Mouse (Mus musculus): ENCODE measurements around the gene Tbl1xr1. TPM values are rescaled to one million over a fixed set of nuclear protein-coding genes. Genes with fewer than 3 reads are reported as not detected.

The Tbl1xr1 gene
- polyA plus RNA-seq, 1 experiment from 2014 or later: 19.7 TPM

- H3K27ac ChIP-seq: no peak overlapping the region
- H3K9me3 ChIP-seq: no peaks in the 10 kb centered on the region
- peaks cover 88% of the 10 kb centered on the region for H3K36me3 ChIP-seq
- H3K4me3 ChIP-seq: no peak overlapping the region
- no peak for DNase-seq (ENCODE audit: low spot score)
- H3K4me1 ChIP-seq (replicated peaks): no peaks in the 10 kb centered on the region
- H3K27me3 ChIP-seq (ENCODE audit: insufficient read depth, poor library complexity, severe bottlenecking): no peaks in the 10 kb centered on the region
- 94% methylated on average over 7 of the region's 7 CpGs for WGBS
These were observed 117.9 kb downstream of the Tbl1xr1 start for GRCm38 (mm10) chr3:22194185-22194856.

GRCm38 (mm10) chr3:22198802-22199201 lies 122.3 kb downstream of the Tbl1xr1 start:
- Histone ChIP-seq H3K27me3 (ENCODE audit: insufficient read depth, poor library complexity, severe bottlenecking) (no peaks in the 10 kb centered on the region), H3K9me3 (no peaks in the 10 kb centered on the region), H3K36me3 (peaks cover 86% of the 10 kb centered on the region), H3K27ac (no peak overlapping the region), H3K4me3 (no peak overlapping the region), H3K4me1 (replicated peaks) (no peaks in the 10 kb centered on the region)
- no peak for DNase-seq (ENCODE audit: low spot score)
- 77% methylated on average over 1 of the region's 1 CpGs for WGBS

GRCm38 (mm10) chr3:22204186-22204585 lies 127.7 kb downstream of the Tbl1xr1 start:
- Histone ChIP-seq H3K36me3 (peaks cover 77% of the 10 kb centered on the region), H3K27ac (no peak overlapping the region), H3K9me3 (no peaks in the 10 kb centered on the region), H3K27me3 (ENCODE audit: insufficient read depth, poor library complexity, severe bottlenecking) (no peaks in the 10 kb centered on the region), H3K4me1 (replicated peaks) (no peaks in the 10 kb centered on the region), H3K4me3 (no peak overlapping the region)
- WGBS: 91% methylated on average over 3 of the region's 3 CpGs
- no peak for DNase-seq (ENCODE audit: low spot score)

GRCm38 (mm10) chr3:22221557-22221956 lies 145.1 kb downstream of the Tbl1xr1 start:
- Histone ChIP-seq H3K9me3 (no peaks in the 10 kb centered on the region), H3K27me3 (ENCODE audit: insufficient read depth, poor library complexity, severe bottlenecking) (no peaks in the 10 kb centered on the region), H3K4me1 (replicated peaks) (peaks cover 7% of the 10 kb centered on the region; the same call in 1 of the 2 replicates), H3K27ac (no peak overlapping the region), H3K4me3 (no peak overlapping the region), H3K36me3 (0 out of 2 replicates have a peak, but pooled peaks cover 5% of the 10 kb centered on the region)
- DNase-seq (ENCODE audit: low spot score): no peak
- WGBS: 84% methylated on average over 2 of the region's 2 CpGs

GRCm38 (mm10) chr3:22222351-22222750 lies 145.9 kb downstream of the Tbl1xr1 start:
- Histone ChIP-seq H3K9me3 (no peaks in the 10 kb centered on the region), H3K4me3 (no peak overlapping the region), H3K27me3 (ENCODE audit: insufficient read depth, poor library complexity, severe bottlenecking) (no peaks in the 10 kb centered on the region), H3K27ac (no peak overlapping the region), H3K4me1 (replicated peaks) (peaks cover 7% of the 10 kb centered on the region; the same call in 1 of the 2 replicates), H3K36me3 (no peaks in the 10 kb centered on the region)
- WGBS: 41% methylated on average over 12 of the region's 12 CpGs
- no peak for DNase-seq (ENCODE audit: low spot score)

- H3K27me3 ChIP-seq (ENCODE audit: insufficient read depth, poor library complexity, severe bottlenecking): no peaks in the 10 kb centered on the region
- H3K36me3 ChIP-seq: no peaks in the 10 kb centered on the region
- no peak for DNase-seq (ENCODE audit: low spot score)
- H3K9me3 ChIP-seq: no peaks in the 10 kb centered on the region
- no peak overlapping the region for H3K27ac ChIP-seq
- H3K4me1 ChIP-seq (replicated peaks): peaks cover 7% of the 10 kb centered on the region; the same call in 1 of the 2 replicates
- H3K4me3 ChIP-seq: no peak overlapping the region
- whole genome bisulfite sequencing: 91% methylated on average over 5 of the region's 5 CpGs
These were observed 146.6 kb downstream of the Tbl1xr1 start for GRCm38 (mm10) chr3:22223023-22223422.

- WGBS: 88% methylated on average over 3 of the region's 3 CpGs
- H3K27me3 ChIP-seq (ENCODE audit: insufficient read depth, poor library complexity, severe bottlenecking): no peaks in the 10 kb centered on the region
- no peak overlapping the region for H3K4me3 ChIP-seq
- H3K9me3 ChIP-seq: no peaks in the 10 kb centered on the region
- no peak overlapping the region for H3K27ac ChIP-seq
- no peaks in the 10 kb centered on the region for H3K36me3 ChIP-seq
- no peaks in the 10 kb centered on the region for H3K4me1 ChIP-seq (replicated peaks)
- no peak for DNase-seq (ENCODE audit: low spot score)
These were observed 151.6 kb downstream of the Tbl1xr1 start for GRCm38 (mm10) chr3:22228052-22228451.

- WGBS: 64% methylated on average over 3 of the region's 3 CpGs
- Histone ChIP-seq H3K9me3 (no peaks in the 10 kb centered on the region), H3K4me1 (replicated peaks) (no peaks in the 10 kb centered on the region), H3K36me3 (no peaks in the 10 kb centered on the region), H3K27ac (no peak overlapping the region), H3K4me3 (no peak overlapping the region), H3K27me3 (ENCODE audit: insufficient read depth, poor library complexity, severe bottlenecking) (no peaks in the 10 kb centered on the region)
- DNase-seq (ENCODE audit: low spot score): no peak
These were observed 154.2 kb downstream of the Tbl1xr1 start for GRCm38 (mm10) chr3:22230635-22231034.

- Histone ChIP-seq H3K36me3 (no peaks in the 10 kb centered on the region), H3K27ac (no peak overlapping the region), H3K4me3 (no peak overlapping the region), H3K4me1 (replicated peaks) (no peaks in the 10 kb centered on the region), H3K9me3 (peaks cover 15% of the 10 kb centered on the region; the same call in 1 of the 2 replicates), H3K27me3 (ENCODE audit: insufficient read depth, poor library complexity, severe bottlenecking) (no peaks in the 10 kb centered on the region)
- no peak for DNase-seq (ENCODE audit: low spot score)
- 91% methylated on average over 16 of the region's 16 CpGs for WGBS
These were observed 161.9 kb downstream of the Tbl1xr1 start for GRCm38 (mm10) chr3:22238106-22238900.

Measured in hindbrain, embryonic 10.5 days (tissue).